Mouse (Mus musculus) thymus, adult 2 months (tissue): Measurements from ENCODE around the gene Tle6.

Source experiments
- CTCF ChIP-seq: fragments of 200-500 bp; IDR thresholded peaks from 2 replicates; pipeline ENCODE4 v1.5.1; 2012; ENCODE audit warnings: mild to moderate bottlenecking, control low read depth, low read length, moderate library complexity, borderline replicate concordance; ENCODE audit not compliant: control insufficient read depth, poor library complexity, insufficient read depth; ENCODE audit errors: extremely low read depth
- POLR2A ChIP-seq: fragments of 200-500 bp; IDR thresholded peaks from 2 replicates; pipeline ENCODE4 v1.6.1; 2012; ENCODE audit warnings: mild to moderate bottlenecking, low read length, control low read depth, moderate library complexity; ENCODE audit not compliant: control insufficient read depth, poor library complexity, insufficient read depth; ENCODE audit errors: extremely low read depth

DNA sequence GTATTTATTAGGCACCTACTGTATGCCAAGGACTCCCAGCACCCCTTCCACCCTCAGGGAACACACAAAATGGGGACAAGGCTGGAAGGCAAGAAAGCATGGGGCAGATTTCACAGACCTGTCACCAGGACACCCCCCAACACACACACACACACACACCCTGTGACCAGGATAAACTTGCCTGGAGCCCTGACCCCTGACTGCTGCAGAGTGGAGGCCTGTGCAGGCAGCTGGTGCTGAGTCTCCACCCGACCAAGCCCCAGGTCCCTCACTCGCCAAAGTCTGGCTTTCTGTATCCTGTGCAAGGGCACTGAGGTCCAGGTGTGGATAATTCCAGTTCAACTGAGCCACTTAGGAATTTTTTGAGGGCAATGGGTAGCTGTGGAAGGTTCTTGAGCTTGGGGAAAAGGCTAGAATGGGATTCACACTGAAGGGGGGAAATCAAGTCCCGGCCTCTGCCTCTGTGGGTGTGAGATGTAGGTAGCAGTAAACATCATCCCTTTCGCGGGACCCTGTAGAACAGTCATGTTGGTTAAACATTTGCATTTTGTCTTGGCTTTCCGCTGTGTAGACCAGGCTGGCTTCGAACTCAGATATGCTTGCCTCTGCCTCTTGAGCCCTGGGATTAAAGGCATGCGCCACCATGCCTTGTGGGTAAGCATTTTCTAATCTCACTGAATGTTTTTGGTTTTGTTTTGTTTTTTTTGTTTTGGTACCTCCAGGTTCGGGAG lies 31.2 kb downstream of the Tle6 start:
- TF ChIP-seq CTCF (no peak), POLR2A (no peak)
